Mouse (Mus musculus): ENCODE data around the gene Mybph. TPM values are rescaled to one million over a fixed set of nuclear protein-coding genes. Genes with fewer than 3 reads are reported as not detected.

The Mybph gene
- polyA plus RNA-seq, 1 experiment from 2014 or later: 3.5 TPM

DNA sequence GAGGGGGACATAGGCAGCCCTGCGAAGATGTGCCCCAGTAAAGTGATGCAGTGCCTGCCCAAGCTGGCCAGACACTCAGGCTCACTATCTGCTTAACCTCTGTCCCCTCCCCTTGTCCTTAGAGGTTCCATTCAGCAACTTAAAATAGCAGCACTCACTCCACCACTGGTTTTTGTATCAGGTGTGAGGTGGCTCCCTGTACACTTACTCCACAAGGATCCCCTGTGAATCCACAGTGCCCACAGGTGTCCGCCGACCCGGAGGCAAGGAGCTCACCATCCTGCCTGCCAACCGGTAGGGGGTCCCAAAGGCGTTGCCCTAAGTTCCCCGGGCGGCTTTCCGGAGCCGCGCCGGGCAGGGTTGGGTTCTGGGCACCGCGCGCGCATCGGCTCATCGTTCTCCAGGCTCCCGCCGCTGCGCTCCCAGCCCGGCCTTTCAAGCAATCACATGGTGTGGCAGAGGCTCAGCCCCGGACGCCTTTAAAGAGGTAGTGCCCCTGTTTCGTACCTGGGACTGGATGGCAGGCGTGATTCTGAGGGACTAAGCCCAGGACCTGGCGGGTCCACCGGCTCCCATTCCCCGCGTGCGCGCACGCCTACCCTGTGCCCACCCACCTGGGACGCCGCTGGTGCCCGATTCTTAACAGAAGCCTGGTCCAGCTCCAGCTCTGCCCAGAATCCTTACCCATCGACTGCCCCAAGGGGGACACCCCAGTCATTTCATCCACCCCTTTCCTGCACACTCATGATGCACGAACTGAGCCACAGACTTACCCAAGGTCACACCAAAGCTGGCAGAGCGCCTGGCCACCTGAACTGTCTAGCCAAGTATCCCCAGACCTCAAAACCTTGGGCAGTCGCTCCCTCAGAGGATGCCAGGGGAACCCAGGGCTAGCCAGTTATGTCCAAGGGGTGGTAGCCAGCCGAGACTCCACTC, 41.5 kb downstream of the Mybph start:
- peak overlapping the region; percentile 59 for H3K4me2 ChIP-seq
- no peaks in the 10 kb centered on the region for H3K36me3 ChIP-seq (replicated peaks)
- peaks cover 12% of the 10 kb centered on the region; the same call in 1 of the 2 replicates for H3K4me1 ChIP-seq (replicated peaks)
- ATAC-seq (ENCODE audit: insufficient read depth): no peak
- no peaks in the 10 kb centered on the region for H3K9me3 ChIP-seq (replicated peaks)
- no peak overlapping the region for H3K27ac ChIP-seq (replicated peaks)
- H3K9ac ChIP-seq: 0 out of 2 replicates have a peak overlapping the region, but pooled peaks have one; percentile 1
- 2% methylated on average over 41 of the region's 41 CpGs for WGBS (ENCODE audit: insufficient replicate concordance)
- peaks cover 49% of the 10 kb centered on the region for H3K27me3 ChIP-seq
- peak overlapping the region; percentile 30 for H3K4me3 ChIP-seq (replicated peaks)

DNA sequence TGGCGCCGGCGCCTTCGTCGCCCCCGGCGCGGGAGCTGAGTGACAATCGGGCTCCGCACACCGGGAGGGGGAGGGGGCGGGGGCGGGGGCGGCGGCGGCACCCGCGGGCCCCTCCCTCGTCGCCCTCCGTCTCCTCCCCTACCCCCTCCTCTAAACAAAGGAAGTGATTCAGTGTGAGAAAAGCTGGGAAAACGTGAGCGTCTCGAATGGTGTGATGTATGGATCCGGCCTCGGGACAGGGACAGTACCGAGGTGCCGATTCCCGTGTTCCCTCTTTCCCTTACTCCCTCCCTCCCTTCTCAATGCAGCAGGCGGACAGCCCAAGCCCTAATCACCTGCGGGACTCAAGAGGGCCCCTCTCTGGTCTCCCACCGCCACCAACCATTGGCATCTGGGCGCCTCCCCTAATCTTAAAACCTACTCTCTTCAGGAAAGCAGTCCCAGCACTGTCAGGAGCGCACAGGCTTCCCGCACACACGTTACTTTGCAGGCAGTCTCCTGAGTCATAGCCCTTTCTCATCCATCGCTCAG, 42.2 kb downstream of the Mybph start, which contains the start of gene Adora1:
TSS of gene Adora1 (minus strand) at position 41 of the 531 bp plus-strand sequence.
- no peak within 1 kb of the TSS for H3K27ac ChIP-seq (replicated peaks)
- no peak for ATAC-seq (ENCODE audit: insufficient read depth)
- WGBS (ENCODE audit: insufficient replicate concordance): 1% methylated on average over 34 of the region's 37 CpGs

DNA sequence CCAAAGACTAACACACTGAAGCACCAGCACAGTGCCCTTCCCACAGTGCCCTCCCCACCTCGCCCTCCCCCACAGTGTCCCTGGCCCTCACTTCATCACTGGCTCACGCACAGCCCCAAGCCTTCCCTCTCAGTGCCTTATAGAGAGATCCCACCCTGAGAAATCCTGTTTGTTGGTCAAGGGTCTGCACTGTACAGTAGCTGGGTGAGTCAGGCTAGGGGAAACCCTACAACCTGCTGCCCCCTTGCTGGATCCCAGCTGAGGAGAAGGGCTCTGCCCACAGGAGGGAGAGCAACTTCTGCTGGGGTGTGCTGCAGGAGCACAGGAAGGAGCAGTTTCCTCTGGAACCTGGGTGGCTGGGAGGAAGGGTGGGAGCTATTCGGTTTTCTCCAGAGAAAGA, 42.9 kb downstream of the Mybph start:
- Histone ChIP-seq H3K27ac (replicated peaks) (no peak overlapping the region), H3K9ac (no peak overlapping the region), H3K27me3 (peaks cover 49% of the 10 kb centered on the region), H3K4me1 (replicated peaks) (peaks cover 12% of the 10 kb centered on the region; the same call in 1 of the 2 replicates), H3K4me3 (replicated peaks) (no peak overlapping the region), H3K36me3 (replicated peaks) (no peaks in the 10 kb centered on the region), H3K4me2 (no peak overlapping the region), H3K9me3 (replicated peaks) (no peaks in the 10 kb centered on the region)
- WGBS (ENCODE audit: insufficient replicate concordance): 21% methylated on average over 3 of the region's 3 CpGs
- ATAC-seq (ENCODE audit: insufficient read depth): no peak

More for the DNA sequence above, 42.2 kb downstream of the Mybph start, which contains the start of gene Adora1:
- Histone ChIP-seq H3K4me1 (replicated peaks) (peaks cover 12% of the 10 kb centered on the region; the same call in 1 of the 2 replicates), H3K4me3 (replicated peaks) (peak within 1 kb of the TSS; percentile 30), H3K27me3 (peaks cover 49% of the 10 kb centered on the region), H3K4me2 (peak within 1 kb of the TSS; percentile 59), H3K9me3 (replicated peaks) (no peaks in the 10 kb centered on the region), H3K36me3 (replicated peaks) (no peaks in the 10 kb centered on the region), H3K9ac (0 out of 2 replicates have a peak within 1 kb of the TSS, but pooled peaks have one; percentile 1)

DNA sequence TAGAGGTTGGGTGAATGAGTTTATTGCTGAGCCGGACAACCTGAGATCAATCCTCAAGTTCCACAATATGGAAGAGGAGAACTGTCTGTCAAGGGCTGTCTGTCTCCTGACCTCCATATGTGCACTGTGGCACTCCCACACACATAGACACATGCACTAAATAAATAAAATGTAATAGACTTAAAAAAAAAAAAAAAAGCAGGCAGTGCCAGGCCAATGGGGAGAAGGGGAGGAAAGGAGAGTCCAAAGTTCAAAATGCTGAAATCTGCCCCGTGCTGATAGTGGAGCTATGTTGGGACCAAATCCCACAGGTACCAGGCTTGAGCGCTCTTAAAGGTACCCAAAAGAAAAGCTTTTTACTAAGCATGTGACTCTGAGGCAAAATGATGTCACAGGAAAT, 44.2 kb downstream of the Mybph start:
- Histone ChIP-seq H3K27me3 (peaks cover 49% of the 10 kb centered on the region), H3K4me1 (replicated peaks) (peaks cover 15% of the 10 kb centered on the region; the same call in 1 of the 2 replicates), H3K9ac (no peak overlapping the region), H3K4me2 (no peak overlapping the region), H3K4me3 (replicated peaks) (no peak overlapping the region), H3K27ac (replicated peaks) (peak overlapping the region; percentile 45), H3K36me3 (replicated peaks) (no peaks in the 10 kb centered on the region), H3K9me3 (replicated peaks) (no peaks in the 10 kb centered on the region)
- 55% methylated on average over 3 of the region's 3 CpGs for WGBS (ENCODE audit: insufficient replicate concordance)
- ATAC-seq (ENCODE audit: insufficient read depth): peak; percentile 55; the same call in 1 of the 2 replicates

DNA sequence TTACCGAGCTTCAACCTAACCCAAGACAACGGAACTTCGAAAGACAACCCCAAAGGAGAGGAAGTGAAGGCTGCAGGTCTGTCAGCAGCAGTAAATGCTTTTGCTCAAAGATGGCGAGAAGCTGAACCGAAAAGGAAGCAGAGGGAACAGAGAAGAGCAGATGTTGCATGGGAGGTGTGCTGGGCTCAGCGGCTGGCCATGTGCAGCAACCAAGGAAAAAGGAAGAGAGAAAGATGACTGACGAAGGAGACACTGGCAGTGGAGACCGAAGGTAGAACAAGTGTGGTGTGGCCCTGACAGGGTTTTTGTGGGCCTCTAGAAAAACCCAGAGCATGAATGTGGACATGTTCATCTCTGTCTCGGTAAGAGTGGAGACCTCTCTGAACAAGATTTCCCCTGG, 47.5 kb downstream of the Mybph start:
- WGBS (ENCODE audit: insufficient replicate concordance): 38% methylated on average over 9 of the region's 9 CpGs
- peaks cover 23% of the 10 kb centered on the region; the same call in 1 of the 2 replicates for H3K4me1 ChIP-seq (replicated peaks)
- no peak for ATAC-seq (ENCODE audit: insufficient read depth)

DNA sequence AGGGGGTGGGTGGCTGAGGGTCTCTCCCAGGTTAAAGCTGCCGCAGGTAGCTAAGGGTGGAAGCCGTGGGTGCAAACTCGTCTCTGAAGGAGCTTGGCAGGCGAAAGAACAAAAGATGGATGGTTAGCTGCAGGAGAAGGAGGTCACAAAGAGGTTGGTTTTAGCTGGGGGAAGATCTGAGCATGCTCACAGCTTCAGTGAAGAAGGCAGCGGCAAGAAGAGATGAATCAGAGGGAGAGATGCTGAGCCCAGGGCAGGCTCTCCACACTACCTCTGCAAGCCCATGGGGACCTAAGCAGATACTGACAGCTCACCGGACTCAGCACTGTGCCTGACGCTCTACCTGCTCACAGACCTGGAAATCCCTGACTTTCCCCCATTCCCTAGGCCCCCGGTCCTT, 48.0 kb downstream of the Mybph start:
- Histone ChIP-seq H3K4me2 (no peak overlapping the region), H3K36me3 (replicated peaks) (no peaks in the 10 kb centered on the region), H3K9me3 (replicated peaks) (no peaks in the 10 kb centered on the region), H3K9ac (no peak overlapping the region), H3K27me3 (peaks cover 12% of the 10 kb centered on the region), H3K4me1 (replicated peaks) (peaks cover 22% of the 10 kb centered on the region; the same call in 1 of the 2 replicates), H3K27ac (replicated peaks) (no peak overlapping the region), H3K4me3 (replicated peaks) (no peak overlapping the region)
- no peak for ATAC-seq (ENCODE audit: insufficient read depth)
- 61% methylated on average over 8 of the region's 8 CpGs for WGBS (ENCODE audit: insufficient replicate concordance)

More for the DNA sequence above, 47.5 kb downstream of the Mybph start:
- peaks cover 18% of the 10 kb centered on the region for H3K27me3 ChIP-seq
- no peak overlapping the region for H3K27ac ChIP-seq (replicated peaks)
- H3K36me3 ChIP-seq (replicated peaks): no peaks in the 10 kb centered on the region
- no peaks in the 10 kb centered on the region for H3K9me3 ChIP-seq (replicated peaks)
- no peak overlapping the region for H3K9ac ChIP-seq
- no peak overlapping the region for H3K4me3 ChIP-seq (replicated peaks)
- H3K4me2 ChIP-seq: no peak overlapping the region

DNA sequence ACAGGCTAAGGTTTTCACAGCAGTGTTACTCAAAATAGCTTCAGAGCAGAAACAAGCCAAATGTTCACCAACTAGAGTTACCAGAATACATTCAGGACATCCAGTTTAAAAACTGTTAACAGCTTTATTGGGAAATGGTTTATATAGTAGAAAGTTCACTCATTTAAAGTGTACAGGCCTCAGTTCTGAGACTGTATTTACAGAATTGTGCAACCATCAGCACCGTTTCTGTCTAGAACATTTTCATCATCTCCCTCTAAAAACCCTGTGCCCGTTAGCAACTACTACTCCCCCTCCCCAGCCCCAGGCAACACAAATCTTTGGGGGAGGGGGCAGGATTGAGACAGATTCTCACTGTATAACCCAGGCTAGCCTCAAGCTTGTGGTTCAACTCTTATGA, 49.0 kb downstream of the Mybph start:
- ATAC-seq (ENCODE audit: insufficient read depth): 0 out of 2 replicates have a peak, but pooled peaks have one; percentile 15
- Histone ChIP-seq H3K27me3 (peaks cover 2% of the 10 kb centered on the region), H3K4me3 (replicated peaks) (no peak overlapping the region), H3K4me2 (no peak overlapping the region), H3K36me3 (replicated peaks) (no peaks in the 10 kb centered on the region), H3K9me3 (replicated peaks) (no peaks in the 10 kb centered on the region), H3K9ac (no peak overlapping the region), H3K27ac (replicated peaks) (0 out of 2 replicates have a peak overlapping the region, but pooled peaks have one; percentile 33), H3K4me1 (replicated peaks) (peaks cover 16% of the 10 kb centered on the region; the same call in 1 of the 2 replicates)
- WGBS (ENCODE audit: insufficient replicate concordance): 34% methylated on average over 2 of the region's 2 CpGs

DNA sequence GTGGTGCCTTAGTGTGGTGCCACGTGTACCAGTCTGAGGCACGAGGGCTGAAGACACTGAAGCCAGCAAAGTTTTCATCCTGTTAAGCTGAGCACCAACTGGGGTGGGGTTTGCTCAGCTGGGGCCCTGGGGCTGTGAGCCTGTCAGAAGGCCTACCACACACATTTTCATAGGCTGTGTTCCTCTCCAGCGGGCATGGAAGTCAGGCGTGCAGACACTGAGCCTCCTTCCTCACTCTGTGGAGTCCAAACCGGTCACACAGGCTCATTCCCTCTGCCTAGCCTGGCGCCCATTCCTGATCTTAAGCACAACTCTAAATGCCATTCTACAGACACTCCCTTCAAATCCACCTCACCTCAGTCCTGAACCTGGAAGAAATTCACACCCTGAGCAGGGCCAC, 50.3 kb downstream of the Mybph start:
- no peak for ATAC-seq (ENCODE audit: insufficient read depth)
- Histone ChIP-seq H3K27me3 (no peaks in the 10 kb centered on the region; the same call in 1 of the 2 replicates), H3K4me2 (no peak overlapping the region), H3K36me3 (replicated peaks) (no peaks in the 10 kb centered on the region), H3K27ac (replicated peaks) (no peak overlapping the region), H3K4me3 (replicated peaks) (no peak overlapping the region), H3K9ac (no peak overlapping the region), H3K9me3 (replicated peaks) (no peaks in the 10 kb centered on the region), H3K4me1 (replicated peaks) (peaks cover 16% of the 10 kb centered on the region; the same call in 1 of the 2 replicates)
- WGBS (ENCODE audit: insufficient replicate concordance): 52% methylated on average over 6 of the region's 6 CpGs

DNA sequence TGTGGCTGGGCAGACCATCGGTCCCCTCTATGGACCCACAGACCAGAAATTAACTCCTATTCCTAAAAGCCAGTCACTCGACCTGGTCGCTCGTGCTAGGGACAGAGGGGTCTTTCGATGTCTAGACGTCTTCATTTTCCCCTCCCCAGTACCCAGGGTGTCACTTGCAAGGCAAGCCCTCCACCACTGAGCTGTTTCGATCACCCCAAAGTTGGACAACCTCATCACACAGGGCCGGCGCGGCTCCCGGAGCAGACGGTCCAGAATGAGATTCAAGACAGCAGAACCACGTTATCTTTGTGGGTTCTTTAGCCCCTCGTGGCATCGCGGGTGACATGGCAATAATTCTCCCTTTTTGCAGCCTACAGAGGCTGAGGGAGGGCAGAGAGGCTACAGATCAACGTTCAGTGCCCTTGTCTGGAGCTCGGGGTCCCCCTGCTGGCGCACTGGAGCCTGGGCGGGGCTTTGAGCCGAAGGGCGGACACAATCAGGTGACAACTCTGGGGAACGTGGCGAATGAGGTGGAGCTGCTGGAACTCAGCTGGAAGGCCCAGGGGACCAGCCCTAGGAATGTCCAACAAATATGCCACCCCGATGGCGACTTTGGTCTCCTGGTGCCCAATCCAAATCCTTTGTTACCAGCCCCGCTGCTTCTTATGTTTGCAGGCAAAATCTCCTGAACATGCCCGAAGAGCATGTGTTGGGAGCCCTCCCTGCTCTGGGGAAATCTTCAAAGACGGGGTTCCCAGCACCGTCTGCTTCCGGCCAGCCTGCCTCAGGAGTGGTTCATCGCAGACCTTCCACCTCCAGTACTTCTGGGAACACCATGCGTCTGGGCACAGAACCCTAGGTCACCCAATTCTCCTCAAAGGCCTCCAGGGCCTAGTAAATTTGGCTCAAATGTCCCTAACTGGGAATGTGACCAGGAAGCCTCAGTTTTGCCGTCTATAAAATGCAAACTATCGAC, 51.0 kb downstream of the Mybph start:
- Histone ChIP-seq H3K4me1 (replicated peaks) (peaks cover 13% of the 10 kb centered on the region; the same call in 1 of the 2 replicates), H3K4me2 (no peak overlapping the region), H3K9ac (no peak overlapping the region), H3K4me3 (replicated peaks) (no peak overlapping the region), H3K36me3 (replicated peaks) (no peaks in the 10 kb centered on the region), H3K27me3 (no peaks in the 10 kb centered on the region), H3K9me3 (replicated peaks) (no peaks in the 10 kb centered on the region), H3K27ac (replicated peaks) (no peak overlapping the region)
- peak; percentile 67 for ATAC-seq (ENCODE audit: insufficient read depth)
- WGBS (ENCODE audit: insufficient replicate concordance): 17% methylated on average over 35 of the region's 35 CpGs

DNA sequence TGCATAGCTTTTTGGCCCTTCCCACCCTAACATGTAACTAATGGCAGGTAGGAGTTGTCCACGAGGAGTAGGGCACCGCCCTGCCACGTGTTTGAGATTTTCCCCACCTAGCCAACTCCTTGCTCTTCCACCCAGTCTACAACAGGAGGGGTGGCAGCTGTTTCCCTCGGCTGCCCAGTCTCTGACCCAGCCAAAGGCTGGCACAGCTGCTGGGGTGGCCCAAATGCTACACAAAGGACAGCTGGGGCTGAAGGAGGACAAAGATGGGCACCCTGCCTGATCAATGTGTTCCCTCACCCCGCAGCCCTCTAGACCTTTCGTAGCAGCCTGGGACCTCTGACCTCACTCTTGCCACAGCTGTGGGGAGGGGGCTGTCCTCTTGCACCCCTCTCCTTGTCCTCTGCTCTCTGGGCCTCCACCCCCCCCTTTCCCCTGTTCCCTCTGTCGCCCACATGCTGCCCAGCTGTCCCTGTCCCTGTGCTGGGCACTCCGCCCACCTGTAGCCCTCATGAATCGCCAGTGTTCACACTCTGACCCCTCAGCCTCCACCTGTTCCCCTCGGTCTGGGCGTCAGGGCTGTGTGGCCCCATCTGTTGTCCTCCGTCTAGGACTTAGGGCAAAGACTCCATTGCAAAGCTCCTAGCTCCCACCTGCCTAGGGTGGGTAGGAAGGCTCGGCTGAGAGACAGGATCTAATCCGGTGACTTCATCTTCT, 51.9 kb downstream of the Mybph start:
- H3K4me3 ChIP-seq (replicated peaks): no peak overlapping the region
- H3K27me3 ChIP-seq: no peaks in the 10 kb centered on the region
- H3K9ac ChIP-seq: no peak overlapping the region
- 60% methylated on average over 14 of the region's 14 CpGs for WGBS (ENCODE audit: insufficient replicate concordance)
- H3K9me3 ChIP-seq (replicated peaks): no peaks in the 10 kb centered on the region
- no peak overlapping the region for H3K4me2 ChIP-seq
- no peak overlapping the region for H3K27ac ChIP-seq (replicated peaks)
- H3K36me3 ChIP-seq (replicated peaks): no peaks in the 10 kb centered on the region
- ATAC-seq (ENCODE audit: insufficient read depth): no peak
- peaks cover 13% of the 10 kb centered on the region; the same call in 1 of the 2 replicates for H3K4me1 ChIP-seq (replicated peaks)
